Mouse (Mus musculus): ENCODE measurements around the gene Trank1.
A peak's percentile ranks its signal among the peaks of the same experiment; 100 is the strongest.

Gene Trank1

DNA sequence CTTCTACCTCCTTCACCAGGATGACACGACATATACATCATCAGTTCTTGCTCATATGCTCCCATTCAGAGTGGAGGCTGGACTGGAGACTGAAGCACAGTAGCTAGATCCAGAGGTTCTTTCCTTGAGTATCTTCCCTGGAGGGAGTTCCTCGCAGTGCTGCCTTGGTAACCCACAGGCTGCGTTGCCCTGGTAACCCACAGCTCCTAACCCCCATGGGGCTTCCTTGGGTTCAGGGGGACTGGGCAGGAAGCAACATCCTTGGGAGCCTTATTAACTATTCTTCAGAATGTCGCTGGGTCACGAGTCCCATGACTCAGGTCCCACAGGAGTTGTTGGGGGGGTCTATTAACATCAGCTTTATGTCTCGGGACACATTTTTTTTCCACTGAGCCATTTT is 113.6 kb downstream of the Trank1 start:
- DNase-seq (ENCODE audit: low read depth) = no peak

GRCm38 (mm10) chr9:111425952-111426351 is 114.4 kb downstream of the Trank1 start:
- DNase-seq (ENCODE audit: low read depth) = no peak

GRCm38 (mm10) chr9:111427891-111428555 is 116.5 kb downstream of the Trank1 start:
- DNase-seq (ENCODE audit: low read depth) = no peak

DNA sequence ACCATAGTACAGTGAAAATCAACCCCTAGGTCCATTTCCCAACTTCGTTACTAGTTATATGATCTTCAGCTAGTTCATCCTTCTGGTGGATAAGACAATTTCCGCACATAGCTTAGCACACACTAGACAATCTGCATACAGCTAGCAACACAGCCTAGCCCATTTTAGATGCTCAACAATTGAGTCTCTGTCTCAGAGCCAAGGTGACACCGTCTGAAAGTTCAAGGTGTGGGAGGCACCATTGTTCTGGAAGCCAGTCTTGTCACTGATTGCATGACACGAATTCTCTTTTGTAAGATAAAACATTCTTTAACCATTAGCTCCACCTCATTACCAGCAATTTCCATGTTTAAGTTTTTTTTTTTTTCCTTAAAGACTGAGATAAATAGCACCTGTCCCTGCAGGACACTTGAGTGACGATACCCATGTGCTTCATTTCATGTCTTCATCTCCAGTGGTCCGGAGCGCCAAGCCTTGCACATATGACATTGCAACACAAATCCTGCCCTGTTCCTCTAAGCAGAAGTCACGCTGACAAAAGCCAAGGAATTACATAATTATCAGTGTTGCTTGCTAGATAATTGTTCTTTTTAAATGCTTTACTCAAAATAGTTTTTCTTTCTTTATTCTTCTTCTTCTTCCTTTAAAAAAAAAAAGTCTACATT is 117.3 kb downstream of the Trank1 start:
- DNase-seq (ENCODE audit: low read depth) = peak; percentile 11

DNA sequence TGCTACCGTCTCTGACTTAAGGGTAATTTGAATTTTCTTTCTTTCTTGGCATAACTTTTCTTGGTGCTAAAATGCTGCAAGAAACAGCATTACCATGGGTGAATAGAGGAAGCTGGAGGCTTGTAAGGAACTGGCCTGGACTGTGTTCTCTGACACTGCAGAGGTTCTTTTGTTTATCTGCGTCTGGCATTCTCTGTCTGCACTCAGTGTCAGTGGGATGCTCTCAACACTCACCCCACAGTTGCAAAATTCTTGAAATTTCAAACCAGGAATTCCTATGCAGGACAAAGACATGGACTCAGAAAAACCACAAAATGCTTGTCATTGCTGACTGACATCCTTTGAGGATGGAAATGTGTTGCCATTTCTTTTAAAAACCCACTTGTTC is 117.8 kb downstream of the Trank1 start:
- no peak for DNase-seq (ENCODE audit: low read depth)

DNA sequence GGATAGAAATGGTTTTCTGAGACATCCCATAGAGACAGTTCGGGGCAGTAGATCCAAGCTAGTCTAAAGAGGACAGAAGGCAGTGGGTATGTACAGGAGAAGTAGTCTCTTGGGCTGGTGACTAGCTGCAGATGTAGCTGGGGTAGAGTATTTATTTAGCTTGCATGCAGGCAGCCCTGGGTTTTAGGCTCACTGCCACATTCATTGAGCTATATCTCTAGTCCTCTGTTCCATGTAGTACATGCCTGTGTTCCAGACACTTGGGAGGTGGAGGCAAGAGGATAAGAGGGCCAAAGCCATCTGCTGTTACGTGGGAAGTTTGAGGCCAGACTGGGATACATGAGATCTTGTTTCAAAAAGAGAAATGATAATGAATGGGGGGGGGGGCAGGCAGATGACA is 123.9 kb downstream of the Trank1 start:
- no peak for DNase-seq (ENCODE audit: low read depth)

- DNase-seq (ENCODE audit: low read depth) = no peak
Measured at GRCm38 (mm10) chr9:111438904-111439835, 127.6 kb downstream of the Trank1 start, which contains the start of gene Dclk3. Gene Dclk3, plus strand, starts transcription at chr9:111439081.

- DNase-seq (ENCODE audit: low read depth) = no peak
Measured at GRCm38 (mm10) chr9:111439836-111440201, 128.3 kb downstream of the Trank1 start.

DNA sequence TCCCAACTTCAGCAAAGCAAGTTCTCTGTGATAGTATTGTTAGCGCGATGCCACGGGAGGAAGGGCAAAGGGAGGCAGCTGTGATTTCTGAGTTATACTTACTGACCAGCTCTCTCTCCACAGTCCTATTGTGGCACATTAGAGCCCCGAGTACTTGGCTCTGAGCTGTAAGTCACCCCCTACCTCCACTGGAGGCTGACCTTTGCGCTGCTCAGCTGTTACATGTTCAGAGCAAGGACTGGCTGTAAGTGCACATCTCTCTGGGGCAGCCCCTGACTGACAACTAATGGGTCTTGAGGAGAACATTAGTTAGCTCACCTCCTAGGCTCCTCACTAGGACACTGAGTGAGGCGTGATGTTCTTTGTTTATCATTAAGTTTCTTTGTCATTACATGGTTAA is 128.9 kb downstream of the Trank1 start:
- no peak for DNase-seq (ENCODE audit: low read depth)

- no peak for DNase-seq (ENCODE audit: low read depth)
Measured at GRCm38 (mm10) chr9:111441151-111441550, 129.6 kb downstream of the Trank1 start.

All from 416B (cell line).